Mouse (Mus musculus) small intestine, adult 2 months (tissue): Measurements from ENCODE around the gene Ikbke.

Source experiments
- CTCF ChIP-seq: fragments of 200-500 bp; IDR thresholded peaks from 2 replicates; pipeline ENCODE4 v1.5.1; 2012; ENCODE audit warnings: low read depth, mild to moderate bottlenecking, control low read depth, inconsistent platforms, low read length, moderate library complexity, mixed read lengths; ENCODE audit not compliant: insufficient replicate concordance, insufficient read length; ENCODE audit errors: extremely low read depth
- POLR2A ChIP-seq: fragments of 200-500 bp; IDR thresholded peaks from 2 replicates; pipeline ENCODE4 v1.6.1; 2012; ENCODE audit warnings: low read depth, mild to moderate bottlenecking, control low read depth, inconsistent platforms, low read length, moderate library complexity

GRCm38 (mm10) chr1:131281731-131282130 lies 2.3 kb upstream of the Ikbke start:
- TF ChIP-seq CTCF = no peak
- no peak for TF ChIP-seq POLR2A
